Mouse (Mus musculus): Measurements from ENCODE around the gene Kif24.

GRCm38 (mm10) chr4:41377567-41377966, 87.1 kb downstream of the Kif24 start:
- TF ChIP-seq POLR2A (IDR thresholded peaks at IDR 0.05; ENCODE audit: extremely low read depth, insufficient read depth, low read length) (no peak), CTCF (IDR thresholded peaks at IDR 0.05; ENCODE audit: low read depth, low read length) (no peak)

Data from liver, adult 2 months (tissue).